Mouse (Mus musculus) retina, embryonic 14.5 days (tissue): ENCODE results near the gene Slc28a2.
"Not testable (repeated sequence)": the region's sequence is repeated elsewhere in the genome, so short reads cannot be mapped to it uniquely, and the experiment has no call there.

Source experiments
- DNase-seq: peaks from one replicate; pipeline ENCODE4 v3.0.0-alpha.2; 2015; ENCODE audit warnings: low spot score

The Slc28a2 gene

DNA sequence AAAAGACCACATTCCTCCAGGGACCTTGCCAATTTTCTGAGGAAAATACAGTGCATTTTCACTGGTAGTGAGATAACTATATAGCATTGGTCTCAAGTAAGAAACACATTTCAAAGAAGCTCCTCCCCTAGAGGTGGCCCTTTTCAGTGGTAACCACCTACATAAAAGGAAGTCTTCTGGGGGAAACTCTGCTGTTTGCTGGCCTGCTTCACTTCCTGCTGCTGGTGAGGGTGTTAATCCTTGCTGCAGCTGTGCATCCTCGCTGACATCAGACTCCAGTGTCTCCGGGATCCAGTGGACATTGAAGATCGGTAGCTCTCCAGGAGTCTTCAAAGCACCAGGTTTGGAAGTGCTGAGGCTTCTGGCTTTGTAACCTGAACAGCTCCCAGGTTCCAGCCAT is at the start of gene Slc28a2:
TSS of gene Slc28a2 (plus strand) at position 278 of the 400 bp plus-strand sequence.
- not testable (repeated sequence) for DNase-seq

DNA sequence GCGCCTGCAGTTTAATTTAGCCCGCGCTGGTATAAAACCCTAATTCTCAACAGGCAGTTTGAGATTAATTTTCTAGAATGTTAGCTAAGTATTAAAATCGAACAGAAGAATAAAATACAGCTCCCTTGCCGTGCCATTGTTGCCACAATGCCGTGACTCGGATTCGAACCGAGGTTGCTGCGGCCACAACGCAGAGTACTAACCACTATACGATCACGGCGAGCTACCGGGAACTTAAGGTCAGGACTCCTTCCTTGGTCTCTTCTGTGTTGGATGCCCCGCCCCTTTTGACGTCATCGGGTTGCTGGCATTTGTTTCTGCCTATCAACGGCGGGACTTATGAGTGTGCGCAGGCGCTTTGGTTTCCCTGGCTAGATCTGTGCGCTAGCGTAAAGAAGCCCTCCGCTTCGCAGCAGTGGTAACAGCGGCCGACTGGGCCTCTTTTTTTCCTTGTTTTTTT is 49.0 kb upstream of the Slc28a2 start:
- DNase-seq, result peak; percentile 99

DNA sequence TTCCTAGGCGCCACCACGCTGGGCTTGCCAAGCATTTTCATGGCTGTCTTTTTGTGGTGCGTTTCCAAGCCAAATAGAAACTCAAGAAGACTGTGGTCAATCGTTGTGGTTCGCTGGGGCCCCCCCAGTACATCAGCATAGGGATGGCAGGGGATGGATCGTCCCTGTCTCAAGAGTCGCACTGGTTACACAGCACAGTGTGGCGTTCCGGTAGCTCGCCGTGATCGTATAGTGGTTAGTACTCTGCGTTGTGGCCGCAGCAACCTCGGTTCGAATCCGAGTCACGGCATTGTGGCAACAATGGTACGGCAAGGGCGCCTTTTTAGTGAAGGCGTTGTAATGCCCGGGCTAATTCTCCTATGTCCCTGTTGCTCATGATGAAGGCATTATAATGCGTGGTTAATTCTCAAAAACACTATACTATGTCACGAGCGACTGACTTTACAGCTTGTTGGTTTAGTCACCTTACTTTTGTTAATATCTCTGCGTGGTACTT is 48.5 kb upstream of the Slc28a2 start:
- peak; percentile 82 for DNase-seq

DNA sequence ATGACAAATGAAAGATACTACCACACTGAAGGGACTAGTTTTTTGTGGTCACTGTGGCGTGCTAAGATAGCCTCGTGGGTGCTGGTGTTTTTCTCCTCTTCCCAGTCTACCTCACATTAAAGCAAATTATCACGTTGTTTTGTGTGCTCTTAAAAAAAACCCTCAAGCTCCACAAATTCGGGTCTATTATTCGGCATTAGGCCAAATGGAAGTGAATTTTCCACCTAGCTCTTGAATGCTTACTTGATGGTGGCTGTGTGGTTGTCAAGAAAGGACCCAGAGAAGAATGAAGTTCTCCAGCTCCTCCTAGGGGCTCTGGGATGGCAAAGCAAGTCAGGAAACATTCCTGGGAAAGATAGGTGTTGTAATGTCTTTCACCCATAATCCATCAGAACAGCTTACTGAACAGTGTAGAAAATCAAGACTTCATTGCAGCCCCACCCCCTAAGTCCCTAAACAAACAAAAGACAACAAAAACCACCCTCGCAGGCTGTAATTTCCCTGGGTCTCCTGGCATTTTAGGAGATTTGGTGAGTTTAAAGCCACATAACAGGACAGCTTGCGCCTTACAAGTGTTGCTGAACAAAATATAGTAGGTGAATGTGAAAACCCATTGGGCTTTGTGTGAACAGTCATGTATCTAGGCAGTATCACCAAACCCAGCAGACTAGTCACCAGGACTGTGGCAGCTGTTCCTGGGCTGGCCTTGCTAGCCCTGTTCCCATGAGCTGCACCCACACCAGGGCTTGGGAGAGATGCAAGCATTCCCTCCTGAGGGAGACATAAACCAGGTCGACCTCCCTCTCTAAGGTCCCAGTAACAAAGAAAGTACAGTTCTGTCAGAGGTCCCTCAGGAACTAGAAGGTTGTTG is 47.6 kb upstream of the Slc28a2 start:
- peak; percentile 78 for DNase-seq

DNA sequence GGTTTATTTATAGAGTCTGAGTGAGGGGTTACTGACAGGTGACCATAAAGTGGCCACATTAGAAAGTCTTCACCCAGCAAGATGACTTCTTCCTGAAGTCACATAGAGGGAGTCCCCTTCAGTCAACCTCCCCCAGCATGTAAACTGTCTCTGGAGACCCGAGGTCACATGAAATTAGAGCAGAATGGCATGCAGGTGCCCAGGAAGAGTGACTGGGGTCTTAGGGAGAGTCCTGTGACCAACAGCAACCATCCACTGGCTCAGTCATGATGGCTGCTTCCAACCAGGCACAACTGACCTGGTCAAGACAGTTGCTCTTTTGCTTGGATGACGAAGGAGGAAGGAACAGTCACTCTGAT is 47.0 kb upstream of the Slc28a2 start:
- no peak for DNase-seq

DNA sequence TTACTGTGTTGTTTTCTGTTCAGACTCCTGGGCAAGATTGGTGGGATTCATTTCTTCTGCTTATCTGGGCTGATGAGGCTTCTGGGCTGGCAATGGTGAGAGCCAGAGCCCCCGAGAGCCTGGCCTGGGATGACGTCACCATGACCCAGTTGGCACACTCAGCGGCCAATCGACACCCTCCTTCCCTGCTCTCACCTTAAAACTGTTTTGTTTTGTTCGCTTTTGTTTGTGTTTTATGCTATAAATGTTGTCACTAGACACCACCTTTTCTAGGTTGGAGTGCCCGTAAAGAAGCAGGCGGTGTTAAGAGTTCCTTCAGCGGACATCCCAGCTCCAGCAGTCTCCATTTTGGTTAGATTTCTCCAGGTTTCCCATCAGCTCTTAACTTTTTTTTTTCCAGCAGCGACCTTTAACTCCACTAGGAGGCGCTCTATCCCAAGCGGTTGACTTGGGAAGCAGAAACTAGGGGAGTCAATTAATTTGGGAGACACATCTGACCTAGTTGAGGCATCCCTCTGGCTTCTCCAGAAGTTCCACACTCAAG is 45.4 kb upstream of the Slc28a2 start:
- DNase-seq, result peak; percentile 78

DNA sequence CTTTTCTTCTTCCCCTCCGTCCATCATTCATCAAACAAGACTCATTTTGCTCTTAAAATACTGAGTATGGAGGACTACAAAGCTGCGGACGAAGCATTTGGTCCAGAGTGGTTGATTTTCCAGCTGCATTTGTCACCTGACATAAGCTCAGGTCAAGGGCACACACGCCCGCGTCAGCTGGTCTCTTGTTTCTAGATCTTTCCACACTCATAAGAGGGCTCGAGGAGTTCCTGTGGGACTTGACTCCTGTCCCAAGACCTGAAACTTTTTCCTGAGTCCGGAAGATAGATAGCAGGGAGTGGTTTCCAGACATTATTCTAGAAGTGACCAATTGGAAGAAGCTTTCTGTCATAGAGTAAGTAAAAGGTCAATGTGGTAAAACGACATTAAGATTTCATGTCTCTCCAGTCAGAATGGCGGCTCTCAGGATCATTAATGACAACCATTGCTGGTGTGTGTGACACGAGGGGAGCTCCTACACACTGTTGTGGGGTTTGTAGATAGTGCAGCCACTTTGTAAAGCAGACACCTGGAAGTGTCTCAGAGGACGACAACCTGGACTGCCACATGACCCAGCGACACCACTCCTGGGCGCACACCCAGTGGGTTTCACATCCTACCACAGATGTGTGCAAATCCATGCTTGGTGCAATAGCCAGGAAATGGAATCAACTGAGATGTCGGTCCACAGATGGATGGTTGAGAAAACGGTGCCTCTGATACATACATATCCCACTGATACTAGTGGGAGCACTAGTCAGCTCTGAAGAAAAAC is 44.8 kb upstream of the Slc28a2 start:
- no peak for DNase-seq

DNA sequence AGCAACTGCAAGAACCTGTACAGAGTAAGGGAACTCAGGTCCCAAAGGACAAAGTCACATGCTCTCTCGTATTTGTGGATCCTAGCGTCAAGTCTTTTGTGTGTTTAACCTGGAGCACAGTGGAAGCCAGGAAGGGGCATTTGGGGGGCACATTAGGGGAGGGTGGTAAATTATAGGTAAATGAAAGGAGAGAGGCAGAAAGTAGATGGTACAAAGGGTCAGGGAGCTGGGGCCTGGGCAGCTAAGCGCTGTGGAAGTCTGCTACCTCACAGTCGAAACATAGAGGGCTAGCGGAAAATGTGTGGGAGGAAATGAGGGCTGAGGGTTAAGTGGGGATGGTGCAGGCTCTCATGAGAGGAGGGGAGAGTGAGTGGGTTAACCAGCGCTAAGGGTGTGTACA is 44.2 kb upstream of the Slc28a2 start:
- DNase-seq, result no peak

DNA sequence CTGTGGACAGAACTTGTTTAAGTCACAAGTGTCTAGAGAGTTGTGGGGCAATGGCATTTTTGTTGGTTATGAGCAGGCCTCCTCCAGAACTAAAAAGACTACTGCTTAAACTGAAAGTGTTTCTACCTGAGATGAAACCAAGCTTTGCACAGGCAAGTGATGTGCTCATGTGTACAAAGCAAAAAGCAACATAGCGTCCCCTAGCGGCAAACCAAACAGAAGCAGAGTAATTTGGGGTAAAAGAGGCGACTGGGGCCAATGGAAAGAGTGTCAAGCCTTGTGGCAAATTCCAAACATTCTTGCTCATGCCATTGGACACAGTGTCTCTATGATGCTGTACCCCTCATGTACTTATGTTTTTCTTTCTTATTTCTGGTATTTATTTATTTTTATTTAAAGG is 41.2 kb upstream of the Slc28a2 start:
- no peak for DNase-seq

DNA sequence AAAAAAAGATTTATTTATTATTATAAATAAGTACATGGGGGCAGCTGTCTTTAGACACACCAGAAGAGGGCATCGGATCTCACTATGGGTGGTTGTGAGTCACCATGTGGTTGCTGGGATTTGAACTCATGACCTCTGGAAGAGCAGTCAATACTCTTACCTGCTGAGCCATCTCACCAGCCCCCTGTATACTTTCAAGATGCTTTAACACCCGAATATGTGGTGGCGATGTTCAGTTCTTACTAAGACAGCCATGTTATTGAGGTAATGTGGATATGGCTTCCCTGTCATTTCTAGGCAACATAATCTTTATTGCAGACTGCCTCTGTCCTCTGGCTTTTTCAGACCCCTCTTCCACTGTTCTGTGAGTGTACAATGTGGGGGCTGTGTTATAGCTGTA is 39.1 kb upstream of the Slc28a2 start:
- not testable (repeated sequence) for DNase-seq

DNA sequence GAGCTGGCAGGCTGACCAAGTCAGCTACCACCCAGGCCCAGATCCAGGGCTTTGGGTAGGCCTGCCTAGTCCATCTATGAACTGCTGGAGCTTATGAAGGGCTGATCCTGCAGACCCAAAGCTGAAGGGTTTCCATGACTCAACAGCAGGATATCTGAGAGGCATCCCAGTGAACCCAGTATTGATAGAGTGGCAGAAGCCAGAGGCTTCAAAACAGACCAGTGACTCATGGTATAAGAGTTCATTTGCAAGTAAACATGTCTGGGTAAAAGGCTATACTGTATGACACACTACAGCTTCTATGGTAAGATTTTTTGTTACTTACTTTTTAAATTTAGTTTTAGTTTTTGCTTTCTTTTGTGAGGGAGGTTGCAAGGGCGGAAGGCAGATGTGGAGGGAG is 30.1 kb upstream of the Slc28a2 start:
- DNase-seq, result no peak

DNA sequence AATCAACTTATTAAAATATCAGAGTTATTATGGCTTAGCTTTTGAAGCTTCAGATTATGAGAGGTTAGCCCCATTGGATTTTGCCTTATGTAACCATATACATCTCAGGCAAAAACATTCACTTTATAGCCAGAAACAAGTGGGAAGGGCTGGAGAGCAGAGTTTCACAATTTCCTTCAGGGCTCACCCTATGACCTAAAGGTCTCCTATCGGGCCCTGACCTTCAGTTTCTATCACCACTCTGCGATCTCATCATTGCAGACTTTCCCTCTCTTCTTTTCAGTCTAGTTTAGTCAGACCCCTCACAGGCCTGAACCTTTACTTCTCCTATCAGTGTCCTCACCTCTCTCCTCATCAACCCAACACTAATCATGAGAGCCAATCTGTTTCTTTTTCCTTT is 18.7 kb upstream of the Slc28a2 start:
- no peak for DNase-seq

DNA sequence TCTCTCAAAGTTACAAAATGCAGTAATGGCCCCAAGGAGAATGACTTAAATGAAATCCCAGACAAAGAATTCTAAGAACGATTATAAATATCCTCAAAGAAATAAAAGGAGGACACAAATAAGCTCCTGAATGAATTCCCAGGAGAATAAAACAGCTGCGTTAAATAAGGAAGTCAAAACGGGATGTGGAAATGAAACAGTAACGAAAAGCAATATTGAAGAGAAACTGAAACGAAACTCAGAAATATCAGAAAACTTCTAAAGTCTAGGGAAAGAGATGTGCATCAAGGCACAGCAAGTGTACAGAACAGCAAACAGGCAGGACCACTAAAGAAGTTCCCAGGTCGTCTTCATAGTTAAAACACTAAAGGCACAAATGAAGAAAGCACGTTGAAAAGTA is 17.3 kb upstream of the Slc28a2 start:
- no peak for DNase-seq

DNA sequence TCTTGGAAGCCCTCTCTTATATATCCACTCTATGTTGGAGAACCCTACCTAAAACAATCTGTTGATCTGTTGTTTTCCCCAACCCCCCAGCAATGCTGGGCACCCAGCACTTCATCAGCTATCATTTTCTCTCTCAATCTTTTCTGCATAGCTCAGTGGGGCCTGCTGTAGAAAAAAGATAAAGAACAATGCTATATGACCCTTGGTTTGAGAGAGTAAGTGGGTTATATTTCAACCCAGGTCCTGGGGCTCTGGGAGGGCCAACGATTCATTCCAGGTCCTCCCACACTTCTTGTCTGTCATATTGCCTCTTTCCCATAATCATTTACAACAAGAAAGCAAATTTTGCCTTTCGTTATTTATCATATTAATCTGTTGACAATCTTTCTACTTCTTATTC is 368 bp downstream of the Slc28a2 start:
- not testable (repeated sequence) for DNase-seq

DNA sequence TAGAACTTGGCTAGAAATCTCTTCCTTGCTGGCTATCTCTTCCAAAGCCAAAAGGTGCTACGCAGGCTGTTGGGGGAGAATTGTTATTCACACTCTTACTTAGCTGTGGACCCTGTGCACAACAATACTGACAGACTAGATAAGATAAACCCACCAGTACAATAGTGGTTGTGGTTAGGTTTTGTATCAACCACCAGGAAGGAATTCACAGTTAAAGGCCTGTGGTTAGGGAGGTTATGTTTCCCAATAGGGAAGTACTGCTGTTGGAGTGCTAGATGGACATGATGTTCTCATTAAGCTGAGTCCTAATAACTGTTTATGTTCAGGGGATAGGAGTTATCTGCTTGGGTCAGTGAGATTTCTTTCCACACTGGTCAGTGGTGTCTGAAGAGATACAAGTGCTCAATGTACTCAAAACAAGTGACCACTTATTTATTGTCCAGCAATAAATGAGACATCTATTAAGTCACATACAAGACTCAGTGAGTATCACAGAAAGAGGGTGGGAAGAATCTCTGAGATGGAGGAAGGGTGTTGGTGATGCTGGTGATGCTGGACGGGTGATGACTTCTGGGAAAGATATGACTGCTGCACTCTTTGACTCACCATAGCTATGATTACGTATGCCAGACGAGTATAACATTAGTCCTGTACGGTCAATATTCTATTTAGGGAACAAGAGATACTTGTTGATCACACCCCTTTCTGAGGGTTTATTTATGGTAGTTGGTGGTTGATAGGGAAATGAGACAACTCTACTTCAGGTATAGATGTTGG is 12.6 kb downstream of the Slc28a2 start:
- DNase-seq, result not testable (repeated sequence)

DNA sequence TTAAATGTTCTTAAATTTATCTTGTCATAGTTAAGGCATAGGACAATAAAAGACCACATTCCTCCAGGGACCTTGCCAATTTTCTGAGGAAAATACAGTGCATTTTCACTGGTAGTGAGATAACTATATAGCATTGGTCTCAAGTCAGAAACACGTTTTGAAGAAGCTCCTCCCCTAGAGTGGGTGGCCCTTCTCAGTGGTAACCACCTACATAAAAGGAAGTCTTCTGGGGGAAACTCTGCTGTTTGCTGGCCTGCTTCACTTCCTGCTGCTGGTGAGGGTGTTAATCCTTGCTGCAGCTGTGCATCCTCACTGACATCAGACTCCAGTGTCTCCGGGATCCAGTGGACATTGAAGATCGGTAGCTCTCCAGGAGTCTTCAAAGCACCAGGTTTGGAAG is 14.2 kb downstream of the Slc28a2 start:
- DNase-seq, result not testable (repeated sequence)

DNA sequence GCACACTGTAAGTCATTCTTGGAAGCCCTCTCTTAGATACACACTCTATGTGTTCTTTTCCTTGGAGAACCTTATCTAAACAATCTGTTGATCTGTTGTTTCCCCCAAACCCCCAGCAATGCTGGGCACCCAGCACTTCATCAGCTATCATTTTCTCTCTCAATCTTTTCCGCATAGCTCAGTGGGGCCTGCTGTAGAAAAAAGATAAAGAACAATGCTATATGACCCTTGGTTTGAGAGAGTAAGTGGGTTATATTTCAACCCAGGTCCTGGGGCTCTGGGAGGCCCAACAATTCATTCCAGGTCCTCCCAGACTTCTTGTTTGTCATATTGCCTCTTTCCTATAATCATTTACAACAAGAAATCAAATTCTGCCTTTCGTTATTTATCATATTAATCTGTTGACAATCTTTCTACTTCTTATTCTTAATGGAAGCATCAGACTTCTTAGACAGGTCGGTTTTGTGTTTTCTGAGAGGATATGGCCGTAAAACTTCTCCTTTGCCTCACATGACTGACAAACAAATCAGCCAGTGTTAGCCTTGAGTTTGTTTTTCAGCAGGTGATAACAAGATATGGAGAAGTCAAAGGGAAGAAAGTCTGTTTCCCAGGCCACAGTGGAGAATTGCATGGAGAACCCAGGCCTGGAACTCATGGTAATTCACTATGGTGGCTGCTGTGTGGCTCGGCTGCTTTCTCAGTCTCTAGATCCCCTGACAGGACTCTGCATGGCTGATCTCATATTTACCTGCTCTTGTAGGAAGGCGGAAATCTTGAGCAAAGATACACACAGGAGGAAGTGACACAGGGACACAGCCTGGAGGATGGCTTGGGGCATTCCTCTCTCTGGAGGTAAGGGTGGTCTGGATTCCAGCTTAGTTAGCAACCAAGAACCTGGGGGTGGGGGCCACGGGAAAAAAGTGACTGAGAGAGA is 15.0 kb downstream of the Slc28a2 start:
- DNase-seq, result no peak

DNA sequence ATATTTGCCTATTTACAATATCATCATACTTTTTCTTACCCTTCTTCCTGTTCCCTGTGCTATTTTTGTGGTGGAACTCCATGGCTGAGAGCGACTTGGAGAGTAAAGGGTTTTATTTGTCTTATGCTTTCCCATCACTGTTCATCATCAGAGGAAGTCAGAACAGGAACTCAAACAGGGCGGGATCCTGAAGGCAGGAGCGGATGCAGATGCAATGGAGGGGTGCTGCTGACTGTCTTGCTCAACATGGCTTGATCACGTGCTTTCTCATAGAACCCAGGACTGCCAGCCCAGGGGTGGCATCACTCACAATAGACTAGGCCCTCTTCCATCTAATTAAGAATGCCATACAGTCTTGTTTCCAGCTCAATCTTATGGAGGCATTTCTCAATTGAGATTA is 24.1 kb downstream of the Slc28a2 start:
- DNase-seq, result no peak

DNA sequence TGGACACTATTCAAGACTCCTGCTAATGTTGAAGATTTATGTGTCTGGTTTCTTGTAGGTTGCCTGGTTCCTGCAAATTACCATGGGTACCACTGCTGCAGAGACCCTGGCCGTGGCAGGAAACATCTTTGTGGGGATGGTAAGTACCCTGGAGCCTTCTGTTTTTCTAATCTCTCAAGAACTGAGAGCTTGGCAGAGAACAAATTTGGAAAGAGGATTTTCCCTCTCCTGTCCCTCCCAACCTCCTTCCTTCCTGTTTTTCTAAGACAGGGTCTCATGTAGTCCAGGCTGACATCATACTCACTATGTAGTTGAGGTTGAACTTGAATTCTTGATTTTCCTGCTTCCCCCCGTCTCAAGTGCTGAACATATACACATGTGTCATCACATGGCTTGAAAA is 26.1 kb downstream of the Slc28a2 start:
- no peak for DNase-seq

DNA sequence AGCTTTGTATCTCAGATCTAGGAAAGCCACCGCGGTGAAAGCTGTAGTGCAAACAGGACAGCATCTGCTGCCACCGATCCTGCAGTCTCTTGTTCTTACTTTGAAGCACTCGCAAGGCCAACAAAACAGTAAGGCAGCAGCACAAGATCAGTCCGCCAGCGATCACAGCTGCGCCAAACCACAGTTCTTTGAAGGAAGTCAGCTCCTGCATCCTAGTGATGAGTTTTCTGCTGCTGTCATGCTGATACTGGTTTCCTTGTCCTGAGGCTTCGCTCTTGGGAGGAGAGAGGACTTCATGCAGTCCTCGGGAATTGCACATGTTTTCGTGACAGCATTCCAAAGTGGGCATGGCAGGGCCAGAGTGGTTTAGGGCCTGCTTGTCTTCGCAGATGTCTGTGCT is 40.6 kb downstream of the Slc28a2 start:
- DNase-seq, result no peak
